Mouse (Mus musculus): ENCODE results near the gene Rai2. TPM values are rescaled to one million over a fixed set of nuclear protein-coding genes. Genes with fewer than 3 reads are reported as not detected.

The Rai2 gene
- not detected for polyA plus RNA-seq (2017; shearing (Covaris generic))

GRCm38 (mm10) chrX:161716865-161717763 lies at the start of gene Rai2:
Rai2 (plus strand) TSS chrX:161717069.

Data from inflammation-experienced regulatory T-cells, adult 16 weeks (primary cell).